Comparison of ENCODE assay signal across 8 mouse cellular contexts in the genomic region with DNA sequence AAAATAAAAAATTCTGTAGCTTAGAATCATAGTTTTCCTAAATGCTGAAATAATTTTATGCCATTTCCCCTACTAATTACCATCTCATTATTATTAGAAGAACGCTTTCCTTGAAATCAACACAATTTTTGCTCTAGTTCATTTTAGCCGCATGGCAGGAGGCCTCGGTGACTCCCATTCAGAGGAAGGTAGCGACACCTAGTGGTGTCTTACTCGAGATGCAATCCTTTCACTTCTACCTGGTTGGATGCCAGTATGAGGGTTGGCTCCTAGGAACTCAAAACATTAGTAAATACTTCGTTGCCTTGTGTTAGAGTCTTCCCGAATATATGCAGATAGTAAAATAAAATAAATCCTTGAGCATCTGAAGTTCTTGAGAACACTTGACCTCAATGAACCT.
DNase-seq lines count a peak whose midpoint lies in the region; ATAC-seq and TF ChIP-seq lines count a peak whose summit lies in the region.

No protein-coding gene starts in this region.

- no peaks in the 10 kb centered on the region for H3K79me2 ChIP-seq in CH12.LX (replicated peaks; ENCODE audit: control insufficient read depth, extremely low read depth, insufficient read depth, poor library complexity, severe bottlenecking)

- no peak for TF ChIP-seq POLR2A in CH12.LX (IDR thresholded peaks at IDR 0.05; ENCODE audit: low read depth, low read length)
- no peak for TF ChIP-seq POLR2A in limb, embryonic 14.5 days (IDR thresholded peaks at IDR 0.05; ENCODE audit: borderline replicate concordance, extremely low read depth, insufficient read depth, insufficient read length)

- in situ Hi-C loops in CH12.LX (cut with MboI; ENCODE audit: low pct_ligation_motif_present, low pct_unique_long_range_greater_than_20kb, low sequenced_read_pairs), result loop anchor here (10.0 kb wide), 2 partner anchors 607 to 1807 kb away; a partner anchor contains a TSS

- no peak overlapping the region for H3K27ac ChIP-seq in CH12.LX (ENCODE audit: insufficient read depth, low read depth)
- H3K27ac ChIP-seq in kidney, embryonic 15.5 days, result no peak overlapping the region
- H3K27ac ChIP-seq in limb, embryonic 14.5 days (replicated peaks; ENCODE audit: low read depth, low read length), result no peak overlapping the region

- no peak overlapping the region for H3K4me3 ChIP-seq in CH12.LX (replicated peaks in 1 of 3; ENCODE audit: low read depth in 2 of 3, low read length in 2 of 3, poor library complexity in 1 of 3)
- no peak overlapping the region for H3K4me3 ChIP-seq in kidney, embryonic 15.5 days (replicated peaks)
- H3K4me3 ChIP-seq in limb, embryonic 14.5 days (replicated peaks; ENCODE audit: low read length), result no peak overlapping the region

- H3K27me3 ChIP-seq in CH12.LX (replicated peaks), result no peaks in the 10 kb centered on the region
- H3K27me3 ChIP-seq in kidney, embryonic 15.5 days, result no peaks in the 10 kb centered on the region
- H3K27me3 ChIP-seq in limb, embryonic 14.5 days (ENCODE audit: control insufficient read depth, insufficient read depth, low read length), result no peaks in the 10 kb centered on the region

- DNase-seq in CH12.LX (ENCODE audit: extremely low read depth), result peak; percentile 79
- DNase-seq in adrenal gland, postnatal 10 days, result peak; percentile 77
- peak; percentile 87 for DNase-seq in embryo, embryonic 11 days
- peak; percentile 58 to 72 for DNase-seq in heart, adult 9 months (ENCODE audit: low spot score in 2 of 2)
- DNase-seq in limb, embryonic 14.5 days (ENCODE audit: low spot score), result peak; percentile 90
- peak; percentile 20 to 37 for DNase-seq in natural killer cell, adult 2 months (ENCODE audit: low spot score in 2 of 2)
- DNase-seq in thymus, postnatal 0 days (ENCODE audit: low spot score), result peak; percentile 63

- dilution Hi-C loops in CH12.LX (cut with MboI; ENCODE audit: extremely low pct_ligation_motif_present, extremely low pct_unique_long_range_greater_than_20kb, low sequenced_read_pairs), result no loop called here

- peak; percentile 81 to 92 for TF ChIP-seq CTCF in CH12.LX (conservative IDR thresholded peaks at IDR 0.05 in 1 of 2, IDR thresholded peaks at IDR 0.05 in 1 of 2; ENCODE audit: low read depth in 2 of 2, low read length in 2 of 2)

- TF ChIP-seq EP300 in CH12.LX (IDR thresholded peaks at IDR 0.05; ENCODE audit: low read length), result no peak

- ATAC-seq in kidney, embryonic 15.5 days (replicated peaks; ENCODE audit: low FRiP score), result peak; percentile 75
- ATAC-seq in limb, embryonic 14.5 days (ENCODE audit: low FRiP score, low read depth), result peak; percentile 60; the same call in 1 of the 2 replicates

- no peak overlapping the region for H3K9ac ChIP-seq in CH12.LX (ENCODE audit: insufficient read depth, low read depth)
- H3K9ac ChIP-seq in kidney, embryonic 15.5 days, result no peak overlapping the region
- no peak overlapping the region for H3K9ac ChIP-seq in limb, embryonic 14.5 days (ENCODE audit: low read depth, low read length, severe bottlenecking)

- no peak overlapping the region for H3K4me2 ChIP-seq in CH12.LX (ENCODE audit: insufficient read depth, low read depth, poor library complexity, severe bottlenecking)
- no peak overlapping the region for H3K4me2 ChIP-seq in kidney, embryonic 15.5 days
- no peak overlapping the region for H3K4me2 ChIP-seq in limb, embryonic 14.5 days (replicated peaks; ENCODE audit: low read depth, low read length, severe bottlenecking)

- peaks cover 0 to 7% of the 10 kb centered on the region in 2 experiments; a peak in 2 of 4 replicates for H3K4me1 ChIP-seq in CH12.LX (ENCODE audit: control insufficient read depth in 1 of 2, insufficient read depth in 2 of 2)
- H3K4me1 ChIP-seq in kidney, embryonic 15.5 days, result 0 out of 2 replicates have a peak, but pooled peaks cover 5% of the 10 kb centered on the region
- no peaks in the 10 kb centered on the region for H3K4me1 ChIP-seq in limb, embryonic 14.5 days (ENCODE audit: control insufficient read depth, insufficient read depth, low read length)

- H3K9me3 ChIP-seq in CH12.LX (replicated peaks; ENCODE audit: low read length), result no peaks in the 10 kb centered on the region
- no peaks in the 10 kb centered on the region for H3K9me3 ChIP-seq in kidney, embryonic 15.5 days (replicated peaks)
- no peaks in the 10 kb centered on the region for H3K9me3 ChIP-seq in limb, embryonic 14.5 days (ENCODE audit: control insufficient read depth, low read length)

- TF ChIP-seq RAD21 in CH12.LX (IDR thresholded peaks at IDR 0.05; ENCODE audit: low read depth, low read length), result peak; percentile 97

- no peaks in the 10 kb centered on the region for H3K36me3 ChIP-seq in CH12.LX (replicated peaks in 1 of 2; ENCODE audit: control insufficient read depth in 1 of 2, insufficient read depth in 1 of 2, low read length in 1 of 2)
- H3K36me3 ChIP-seq in kidney, embryonic 15.5 days, result no peaks in the 10 kb centered on the region
- H3K36me3 ChIP-seq in limb, embryonic 14.5 days (ENCODE audit: control insufficient read depth, insufficient read depth, low read length), result no peaks in the 10 kb centered on the region

- WGBS in kidney, embryonic 15.5 days, result 14% methylated on average over 7 of the region's 7 CpGs
- WGBS in limb, embryonic 14.5 days, result 7% methylated on average over 7 of the region's 7 CpGs

TF ChIP-seq in CH12.LX, 34 proteins besides CTCF, POLR2A, EP300 and RAD21:
- TF ChIP-seq SMC3 (IDR thresholded peaks at IDR 0.05; ENCODE audit: low read depth, low read length), result peak; percentile 77
- TF ChIP-seq MAX (IDR thresholded peaks at IDR 0.05; ENCODE audit: low read length), result peak; percentile 67
- TF ChIP-seq ZNF384 (IDR thresholded peaks at IDR 0.05; ENCODE audit: low read depth, low read length), result no peak
- TF ChIP-seq KAT2A (IDR thresholded peaks at IDR 0.05; ENCODE audit: insufficient replicate concordance, low read length), result no peak
- no peak for TF ChIP-seq E2F4 (IDR thresholded peaks at IDR 0.05; ENCODE audit: insufficient replicate concordance, low read depth, low read length)
- 0 out of 2 replicates have a peak, but pooled peaks have one; percentile 15 for TF ChIP-seq HCFC1 (IDR thresholded peaks at IDR 0.05; ENCODE audit: low read depth, low read length)
- TF ChIP-seq IRF4 (IDR thresholded peaks at IDR 0.05; ENCODE audit: low read depth, low read length), result no peak
- peak; percentile 94 for TF ChIP-seq MYC (IDR thresholded peaks at IDR 0.05; ENCODE audit: low read depth, low read length)
- no peak for TF ChIP-seq PAX5 (IDR thresholded peaks at IDR 0.05; ENCODE audit: low read length)
- TF ChIP-seq TCF12 (IDR thresholded peaks at IDR 0.05; ENCODE audit: low read depth, low read length), result no peak
- TF ChIP-seq GABPA (IDR thresholded peaks at IDR 0.05; ENCODE audit: insufficient replicate concordance, low read depth, low read length), result no peak
- no peak for TF ChIP-seq BHLHE40 (IDR thresholded peaks at IDR 0.05; ENCODE audit: low read depth, low read length)
- TF ChIP-seq JUND (conservative IDR thresholded peaks at IDR 0.05; ENCODE audit: low read depth, low read length), result 0 out of 2 replicates have a peak, but pooled peaks have one; percentile 28
- no peak for TF ChIP-seq NRF1 (IDR thresholded peaks at IDR 0.05; ENCODE audit: low read depth, low read length)
- no peak for TF ChIP-seq POLR2AphosphoS2 (IDR thresholded peaks at IDR 0.05; ENCODE audit: low read depth, low read length)
- TF ChIP-seq ZMIZ1 (IDR thresholded peaks at IDR 0.05; ENCODE audit: low read depth, low read length), result no peak
- TF ChIP-seq ZC3H11A (IDR thresholded peaks at IDR 0.05; ENCODE audit: low read depth, low read length), result peak; percentile 23
- no peak for TF ChIP-seq JUN (IDR thresholded peaks at IDR 0.05; ENCODE audit: insufficient read depth, low read depth, low read length)
- 0 out of 2 replicates have a peak, but pooled peaks have one; percentile 27 for TF ChIP-seq MAFK (IDR thresholded peaks at IDR 0.05; ENCODE audit: insufficient replicate concordance, low read length)
- TF ChIP-seq ELF1 (IDR thresholded peaks at IDR 0.05; ENCODE audit: low read depth, low read length), result no peak
- TF ChIP-seq CHD2 (IDR thresholded peaks at IDR 0.05; ENCODE audit: low read length), result no peak

Comparison
In these comparisons a context has a peak if more than half of its experiments do, and no peak if none do; other contexts are left out.
1. DNase-seq: peak in every context shown above with its lines; median percentile 90 in limb, embryonic 14.5 days; 87 in embryo, embryonic 11 days; 79 in CH12.LX; 77 in adrenal gland, postnatal 10 days; 65 in heart, adult 9 months; 63 in thymus, postnatal 0 days; 28 in natural killer cell, adult 2 months.